Mouse (Mus musculus) cortical plate, adult 2 months (tissue): Measurements from ENCODE around the gene Mmp25. TPM values are rescaled to one million over a fixed set of nuclear protein-coding genes. Genes with fewer than 3 reads are reported as not detected.
"Not testable (repeated sequence)": the region's sequence is repeated elsewhere in the genome, so short reads cannot be mapped to it uniquely, and the experiment has no call there.

ENCODE experiments used
- H3K27ac ChIP-seq: fragments of 200-500 bp; 2 replicates; pipeline ENCODE4 v1.5.1; 2012; ENCODE audit warnings: low read length, control low read depth, inconsistent platforms; ENCODE audit not compliant: insufficient read depth
- H3K4me1 ChIP-seq: fragments of 200-500 bp; 2 replicates; pipeline ENCODE4 v1.6.1; 2011; ENCODE audit warnings: low read length; ENCODE audit not compliant: control insufficient read depth, insufficient read depth
- H3K4me3 ChIP-seq: fragments of 200-500 bp; 2 replicates; pipeline ENCODE4 v1.5.1; 2011; ENCODE audit warnings: mild to moderate bottlenecking, low read length, control low read depth; ENCODE audit not compliant: insufficient read depth
- CTCF ChIP-seq: fragments of 200-500 bp; IDR thresholded peaks from 2 replicates; pipeline ENCODE4 v1.5.1; 2011; ENCODE audit warnings: mild to moderate bottlenecking, control low read depth, low read length; ENCODE audit not compliant: insufficient read depth; ENCODE audit errors: extremely low read depth
- POLR2A ChIP-seq: fragments of 200-500 bp; IDR thresholded peaks from 2 replicates; pipeline ENCODE4 v1.6.1; 2011; ENCODE audit warnings: mild to moderate bottlenecking, low read length, control low read depth; ENCODE audit not compliant: insufficient read depth; ENCODE audit errors: extremely low read depth
- polyA plus RNA-seq: library from polyadenylated mRNA; depleted of rRNA; stranded (reverse); fragments of >200 nt; gene quantifications from 2 replicates; pipeline ENCODE4 v1.2.3, GENCODE M21; 2012

Gene Mmp25
- polyA plus RNA-seq, 1 experiment = 0.23 TPM

DNA sequence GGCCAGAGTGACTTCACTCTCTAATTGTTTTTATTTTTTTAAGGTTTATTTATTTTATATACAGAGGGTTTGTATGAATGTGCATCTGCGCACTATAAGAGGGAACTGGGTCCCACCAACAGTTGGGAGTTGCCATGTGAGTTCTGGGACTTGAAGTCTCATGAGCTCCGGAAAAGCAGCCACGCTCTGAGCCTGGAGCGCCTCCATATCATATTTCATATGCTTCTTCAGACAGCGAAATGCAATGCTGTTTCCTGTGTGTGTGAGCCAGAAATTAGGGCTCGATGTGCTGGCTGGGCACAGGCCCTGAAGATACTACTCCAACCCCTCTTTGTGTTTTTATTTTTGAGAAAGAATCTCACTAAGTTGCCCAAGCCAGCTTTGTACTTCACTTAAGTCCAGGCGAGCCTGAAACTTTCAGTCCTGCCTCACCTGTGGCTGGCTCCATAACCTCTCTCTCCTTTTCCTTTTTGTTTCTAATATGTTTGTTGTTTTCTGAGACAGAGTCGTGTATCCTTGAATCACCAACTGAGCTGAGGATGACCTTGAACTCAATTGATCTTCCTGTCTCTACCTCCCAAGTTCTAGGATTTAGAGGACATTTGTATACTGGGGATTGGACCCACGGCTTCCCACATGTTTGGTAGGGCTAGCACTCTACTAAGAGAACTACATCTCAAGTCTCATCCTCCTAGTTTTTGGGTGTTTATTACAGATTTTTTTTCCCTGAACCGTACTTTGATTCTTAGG is 43.1 kb downstream of the Mmp25 start:
- TF ChIP-seq CTCF (no peak), POLR2A (no peak)
- no peak overlapping the region for H3K27ac ChIP-seq
- no peak overlapping the region for H3K4me3 ChIP-seq
- no peaks in the 10 kb centered on the region for H3K4me1 ChIP-seq

GRCm38 (mm10) chr17:23600641-23601622 is 44.1 kb downstream of the Mmp25 start, which contains the start of gene Zscan10:
TSS of gene Zscan10 (plus strand) at chr17:23600856.
- no peak within 1 kb of the TSS; the same call in 1 of the 2 replicates for H3K4me3 ChIP-seq
- TF ChIP-seq CTCF (no peak), POLR2A (no peak)
- H3K4me1 ChIP-seq = no peaks in the 10 kb centered on the region
- H3K27ac ChIP-seq = no peak within 1 kb of the TSS

DNA sequence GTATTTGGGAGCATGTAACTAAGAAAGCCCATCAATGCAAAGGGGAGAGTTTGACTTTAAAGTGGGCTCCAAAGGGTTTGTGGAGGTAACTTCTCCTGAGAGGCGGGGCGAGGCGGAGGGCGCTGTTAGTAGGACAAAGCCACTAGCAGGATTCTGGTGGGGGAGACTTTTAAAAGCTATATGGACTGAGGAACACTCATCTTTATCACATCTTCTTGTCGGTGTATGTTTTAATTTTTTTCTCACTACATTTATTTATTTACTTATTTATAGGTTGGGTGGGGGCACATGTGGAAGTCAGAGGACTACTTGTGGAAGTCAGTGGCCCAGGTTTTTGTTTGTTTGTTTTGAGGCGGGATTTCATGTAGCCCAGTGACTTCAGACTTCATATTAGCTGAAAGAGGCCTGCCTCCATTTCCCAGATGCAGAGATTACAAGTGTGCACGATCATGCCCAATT is 45.4 kb downstream of the Mmp25 start:
- peak overlapping the region; percentile 33 for H3K4me3 ChIP-seq
- H3K4me1 ChIP-seq = no peaks in the 10 kb centered on the region
- H3K27ac ChIP-seq = peak overlapping the region; percentile 4; the same call in 1 of the 2 replicates
- TF ChIP-seq CTCF = no peak
- TF ChIP-seq POLR2A = no peak

DNA sequence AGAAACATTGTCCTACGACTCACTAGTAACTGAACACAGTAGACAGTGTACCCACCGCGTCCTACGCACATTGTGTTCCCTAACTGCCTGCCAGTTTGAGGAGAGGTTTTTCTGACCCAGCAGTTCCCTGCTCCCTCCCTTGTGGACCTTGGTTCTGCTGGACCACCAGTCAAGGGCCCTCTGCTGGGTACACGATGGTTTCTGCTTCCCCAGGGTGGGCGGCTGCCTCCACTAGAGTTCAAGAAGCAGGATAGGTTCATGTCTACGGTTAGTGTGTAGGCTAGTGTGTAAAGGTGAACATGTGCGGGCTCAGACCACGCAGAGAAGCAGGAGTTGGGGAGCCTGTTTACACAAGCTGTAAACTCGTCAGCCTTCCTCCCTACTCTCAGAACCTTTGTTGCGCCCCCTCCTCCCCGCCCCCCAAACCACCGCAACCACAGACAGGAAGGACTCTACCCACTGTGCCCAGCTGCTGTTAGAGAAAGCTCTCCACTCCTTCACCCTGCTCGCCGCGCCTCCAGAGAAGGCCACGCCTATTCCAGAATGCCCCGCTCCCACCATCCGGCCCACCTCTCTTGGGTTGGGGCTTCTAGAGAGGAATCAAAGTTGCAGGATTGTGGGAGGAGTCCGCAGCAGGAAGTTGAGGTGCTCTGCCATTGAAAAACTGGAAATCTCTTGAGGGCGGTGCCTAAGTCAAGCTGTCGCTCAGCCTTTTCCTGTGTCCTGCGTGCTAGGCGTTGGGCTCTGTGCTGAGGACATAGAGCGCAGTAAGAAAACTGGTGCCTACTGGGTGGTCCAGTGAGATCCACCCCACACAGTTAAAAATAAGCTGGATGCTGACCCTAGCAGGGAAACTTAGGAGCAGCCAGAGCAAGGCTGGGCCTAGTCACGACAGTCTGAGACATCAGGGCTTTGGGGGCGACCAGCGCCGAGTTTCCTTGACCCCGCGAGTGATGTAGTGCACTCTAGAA is 46.2 kb downstream of the Mmp25 start, which contains the start of gene Zfp13:
TSS of gene Zfp13 (minus strand) at position 906 of the 971 bp plus-strand sequence.
- peak; percentile 77; the same call in 1 of the 2 replicates for TF ChIP-seq POLR2A
- no peak for TF ChIP-seq CTCF
- H3K27ac ChIP-seq = peak within 1 kb of the TSS; percentile 63
- peak within 1 kb of the TSS; percentile 33 for H3K4me3 ChIP-seq
- H3K4me1 ChIP-seq = no peaks in the 10 kb centered on the region

- not testable (repeated sequence) for H3K4me1 ChIP-seq, H3K27ac ChIP-seq, H3K4me3 ChIP-seq
Measured at GRCm38 (mm10) chr17:23595139-23595538, 49.9 kb downstream of the Mmp25 start.

GRCm38 (mm10) chr17:23592926-23593300 is 52.2 kb downstream of the Mmp25 start:
- H3K27ac ChIP-seq = peak overlapping the region; percentile 18
- H3K4me3 ChIP-seq = peak overlapping the region; percentile 53
- no peak for TF ChIP-seq CTCF
- no peak for TF ChIP-seq POLR2A
- H3K4me1 ChIP-seq = no peaks in the 10 kb centered on the region

- TF ChIP-seq POLR2A = peak; percentile 71
- no peak for TF ChIP-seq CTCF
- Histone ChIP-seq H3K4me3 (peak overlapping the region; percentile 53), H3K4me1 (no peaks in the 10 kb centered on the region), H3K27ac (peak overlapping the region; percentile 18)
Measured at GRCm38 (mm10) chr17:23592208-23592925, 52.7 kb downstream of the Mmp25 start.

GRCm38 (mm10) chr17:23587253-23587652 is 57.8 kb downstream of the Mmp25 start:
- no peak overlapping the region for H3K4me3 ChIP-seq
- peaks cover 4% of the 10 kb centered on the region for H3K4me1 ChIP-seq
- no peak overlapping the region for H3K27ac ChIP-seq
- no peak for TF ChIP-seq CTCF
- TF ChIP-seq POLR2A = no peak
